Comparison of ENCODE assay signal across 31 mouse cellular contexts in genomic region chr2:60326948-60327347, GRCm38 (mm10).
"Had no signal": no experiment of that assay in that cellular context is flagged by ENCODE, and none has a peak within 500 bp of the region (broad histone marks: within the 10 kb centered on the region; RNA-seq: fewer than 3 reads in every experiment).

No protein-coding gene starts in this region.

- H3K27me3 ChIP-seq: heart, embryonic 12.5 days; heart, embryonic 13.5 days; heart, embryonic 15.5 days; hindbrain, embryonic 12.5 days; hindbrain, embryonic 13.5 days; hindbrain, embryonic 15.5 days; intestine, embryonic 15.5 days; kidney, embryonic 15.5 days had no signal

- H3K4me1 ChIP-seq: heart, embryonic 10.5 days; heart, embryonic 12.5 days; heart, embryonic 13.5 days; heart, embryonic 15.5 days; hindbrain, embryonic 10.5 days; hindbrain, embryonic 12.5 days; hindbrain, embryonic 13.5 days; hindbrain, embryonic 15.5 days; intestine, embryonic 15.5 days; kidney, embryonic 15.5 days had no signal

- H3K4me2 ChIP-seq: heart, embryonic 11.5 days; heart, embryonic 12.5 days; heart, embryonic 13.5 days; heart, embryonic 15.5 days; hindbrain, embryonic 12.5 days; hindbrain, embryonic 13.5 days; hindbrain, embryonic 14.5 days; hindbrain, embryonic 15.5 days; intestine, embryonic 15.5 days; kidney, embryonic 15.5 days had no signal

- H3K27ac ChIP-seq: heart, embryonic 10.5 days; heart, embryonic 13.5 days; heart, embryonic 15.5 days; hindbrain, embryonic 10.5 days; hindbrain, embryonic 12.5 days; hindbrain, embryonic 13.5 days; hindbrain, embryonic 14.5 days; hindbrain, embryonic 15.5 days; hindbrain, postnatal 0 days; intestine, embryonic 15.5 days; kidney, embryonic 15.5 days; kidney, postnatal 0 days; layer of hippocampus, adult 2 months had no signal

- H3K9me3 ChIP-seq: heart, embryonic 10.5 days; heart, embryonic 12.5 days; heart, embryonic 13.5 days; heart, embryonic 15.5 days; hindbrain, embryonic 10.5 days; hindbrain, embryonic 12.5 days; hindbrain, embryonic 13.5 days; hindbrain, embryonic 15.5 days; intestine, embryonic 15.5 days; kidney, embryonic 15.5 days had no signal

- H3K4me3 ChIP-seq: heart, embryonic 10.5 days; heart, embryonic 12.5 days; heart, embryonic 13.5 days; heart, embryonic 15.5 days; hindbrain, embryonic 10.5 days; hindbrain, embryonic 12.5 days; hindbrain, embryonic 13.5 days; hindbrain, embryonic 15.5 days; intestine, embryonic 15.5 days; kidney, embryonic 15.5 days; layer of hippocampus, adult 2 months had no signal

- H3K9ac ChIP-seq: heart, embryonic 12.5 days; heart, embryonic 13.5 days; heart, embryonic 15.5 days; hindbrain, embryonic 12.5 days; hindbrain, embryonic 13.5 days; hindbrain, embryonic 14.5 days; hindbrain, embryonic 15.5 days; intestine, embryonic 15.5 days; kidney, embryonic 15.5 days had no signal

- DNase-seq: heart, postnatal 10 days; heart, postnatal 14 days; heart, postnatal 36 days; heart, postnatal 4 days; kidney, adult 11 months; kidney, adult 18-20 months; kidney, adult 2 months; kidney, adult 8-10 months; kidney, adult 9 months; kidney, postnatal 10 days; kidney, postnatal 14 days; kidney, postnatal 25 days; kidney, postnatal 36 days; kidney, postnatal 4 days; layer of hippocampus, adult 9-11 months; layer of hippocampus, postnatal 36 days had no signal

- H3K36me3 ChIP-seq: heart, embryonic 13.5 days; heart, embryonic 15.5 days; hindbrain, embryonic 10.5 days; hindbrain, embryonic 12.5 days; hindbrain, embryonic 13.5 days; hindbrain, embryonic 15.5 days; intestine, embryonic 15.5 days had no signal
